Mouse (Mus musculus): ENCODE data around the gene Mlf1. TPM values are rescaled to one million over a fixed set of nuclear protein-coding genes. Genes with fewer than 3 reads are reported as not detected.

The Mlf1 gene
- polyA plus RNA-seq, 1 experiment from 2014 or later, result 116 TPM

DNA sequence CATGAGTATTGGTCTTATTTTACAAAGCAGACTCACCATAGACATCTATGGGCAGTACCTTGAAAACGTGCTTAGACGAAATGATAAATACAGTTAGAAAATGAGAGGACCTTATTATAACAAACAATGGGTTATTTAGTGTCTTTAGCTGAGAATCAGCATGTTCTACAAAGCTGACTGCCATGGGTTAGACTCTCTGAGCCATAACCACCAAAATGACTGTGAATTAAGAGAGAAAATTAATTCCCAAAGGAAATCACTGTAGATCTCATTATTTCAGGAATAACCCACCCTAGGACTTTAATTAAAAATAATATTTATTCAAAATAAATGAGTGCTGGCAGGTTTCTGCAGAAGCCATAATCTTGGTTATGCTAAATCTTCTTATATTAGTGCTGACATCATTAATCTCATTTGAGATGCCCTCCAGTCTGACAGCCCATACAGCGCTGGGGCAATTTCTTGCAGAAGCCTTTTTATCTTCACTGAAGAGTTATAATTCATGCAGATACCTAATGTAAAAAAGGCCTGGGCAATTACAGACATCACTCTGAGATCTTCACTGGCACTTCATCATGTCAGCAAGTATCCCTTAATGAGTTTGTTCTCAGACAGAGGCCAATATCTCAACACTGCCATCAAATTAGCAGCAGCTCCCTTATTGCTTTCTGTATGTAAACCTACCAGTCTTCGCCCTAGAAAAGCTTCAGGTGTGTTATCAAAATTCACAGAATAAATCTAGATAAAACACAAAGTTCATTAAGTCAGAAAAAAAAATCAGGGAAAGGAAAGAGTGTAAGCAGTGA lies 7.6 kb upstream of the Mlf1 start:
- no peak overlapping the region for H3K27ac ChIP-seq (ENCODE audit: poor library complexity, severe bottlenecking)
- H3K9ac ChIP-seq, result no peak overlapping the region
- WGBS, result 67% methylated on average over 4 of the region's 4 CpGs
- no peaks in the 10 kb centered on the region for H3K36me3 ChIP-seq
- ATAC-seq (ENCODE audit: insufficient number of reproducible peaks, low FRiP score), result no peak
- peaks cover 11% of the 10 kb centered on the region for H3K4me1 ChIP-seq (replicated peaks)
- no peak overlapping the region for H3K4me3 ChIP-seq
- no peak overlapping the region for H3K4me2 ChIP-seq
- 0 out of 2 replicates have a peak, but pooled peaks cover 3% of the 10 kb centered on the region for H3K9me3 ChIP-seq (replicated peaks)
- no peaks in the 10 kb centered on the region for H3K27me3 ChIP-seq (replicated peaks)

- H3K4me3 ChIP-seq, result no peak overlapping the region
These were observed 6.4 kb upstream of the Mlf1 start for GRCm38 (mm10) chr3:67367481-67367880.

DNA sequence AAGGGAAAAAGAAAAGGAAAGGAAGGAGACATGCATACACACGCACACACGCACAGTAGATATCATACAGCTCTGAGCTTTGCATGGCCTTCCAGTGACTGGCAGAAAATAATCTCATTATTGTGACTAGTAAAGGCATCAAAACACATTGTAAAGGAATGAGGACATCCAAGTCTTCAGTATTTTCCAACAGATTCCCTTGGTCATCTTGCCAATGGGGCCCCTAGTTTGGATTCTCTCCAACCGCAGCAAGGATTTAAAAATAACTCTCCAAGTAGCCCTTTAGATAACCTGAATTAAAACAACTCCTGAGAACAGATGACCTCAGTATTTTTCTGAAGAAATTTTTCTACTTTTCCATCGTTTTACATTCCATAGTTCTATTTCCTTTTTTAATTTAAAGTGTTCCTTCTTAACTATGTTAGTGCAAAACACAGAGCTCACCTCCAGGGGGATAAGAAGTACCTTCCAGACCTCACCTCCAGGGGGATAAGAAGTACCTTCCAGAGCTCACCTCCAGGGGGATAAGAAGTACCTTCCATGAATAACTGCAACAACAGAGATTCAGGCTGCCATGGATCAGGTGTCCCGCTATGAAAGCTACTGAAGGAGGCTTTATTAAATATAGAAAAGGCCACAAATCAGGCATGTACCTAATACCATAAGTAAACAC lies 4.4 kb upstream of the Mlf1 start:
- no peak for ATAC-seq (ENCODE audit: insufficient number of reproducible peaks, low FRiP score)
- WGBS, result 61% methylated on average over 5 of the region's 5 CpGs
- Histone ChIP-seq H3K36me3 (no peaks in the 10 kb centered on the region), H3K27ac (ENCODE audit: poor library complexity, severe bottlenecking) (0 out of 2 replicates have a peak overlapping the region, but pooled peaks have one; percentile 39), H3K4me2 (no peak overlapping the region), H3K27me3 (replicated peaks) (no peaks in the 10 kb centered on the region), H3K4me1 (replicated peaks) (peaks cover 22% of the 10 kb centered on the region), H3K9me3 (replicated peaks) (0 out of 2 replicates have a peak, but pooled peaks cover 3% of the 10 kb centered on the region), H3K9ac (no peak overlapping the region), H3K4me3 (no peak overlapping the region)

More at GRCm38 (mm10) chr3:67367481-67367880, 6.4 kb upstream of the Mlf1 start:
- H3K9ac ChIP-seq, result no peak overlapping the region
- no peaks in the 10 kb centered on the region for H3K36me3 ChIP-seq
- no peak overlapping the region for H3K4me2 ChIP-seq
- no peak for ATAC-seq (ENCODE audit: insufficient number of reproducible peaks, low FRiP score)
- H3K27me3 ChIP-seq (replicated peaks), result no peaks in the 10 kb centered on the region
- no peak overlapping the region for H3K27ac ChIP-seq (ENCODE audit: poor library complexity, severe bottlenecking)
- 77% methylated on average over 6 of the region's 6 CpGs for WGBS
- peaks cover 15% of the 10 kb centered on the region for H3K4me1 ChIP-seq (replicated peaks)
- 0 out of 2 replicates have a peak, but pooled peaks cover 3% of the 10 kb centered on the region for H3K9me3 ChIP-seq (replicated peaks)

DNA sequence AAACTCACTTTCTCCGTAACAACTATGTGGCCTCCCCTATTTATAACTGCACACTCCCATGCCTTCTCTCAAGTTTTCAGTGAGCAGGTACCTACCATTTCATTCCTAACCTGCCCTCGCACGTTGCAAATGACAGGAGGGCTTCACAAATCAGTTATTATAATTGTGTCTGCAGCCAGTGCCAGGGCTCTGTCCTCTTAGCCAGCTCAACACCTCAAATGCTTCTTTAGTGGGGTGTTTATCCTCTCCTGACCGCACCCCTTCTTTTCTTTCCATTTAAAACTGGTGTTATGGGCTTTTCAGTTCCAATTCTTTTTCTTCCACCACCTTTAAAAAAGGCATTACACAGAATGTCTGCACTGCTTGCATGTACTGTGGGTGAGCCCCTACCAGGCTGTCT lies 1.7 kb upstream of the Mlf1 start:
- no peak overlapping the region for H3K4me2 ChIP-seq
- H3K9me3 ChIP-seq (replicated peaks), result 0 out of 2 replicates have a peak, but pooled peaks cover 3% of the 10 kb centered on the region
- H3K9ac ChIP-seq, result no peak overlapping the region
- H3K4me1 ChIP-seq (replicated peaks), result peaks cover 22% of the 10 kb centered on the region
- H3K36me3 ChIP-seq, result no peaks in the 10 kb centered on the region
- peak overlapping the region; percentile 32; the same call in 1 of the 2 replicates for H3K27ac ChIP-seq (ENCODE audit: poor library complexity, severe bottlenecking)
- H3K27me3 ChIP-seq (replicated peaks), result no peaks in the 10 kb centered on the region
- ATAC-seq (ENCODE audit: insufficient number of reproducible peaks, low FRiP score), result no peak
- no peak overlapping the region for H3K4me3 ChIP-seq
- WGBS, result 55% methylated on average over 4 of the region's 4 CpGs

- H3K36me3 ChIP-seq, result no peaks in the 10 kb centered on the region
- no peaks in the 10 kb centered on the region for H3K27me3 ChIP-seq (replicated peaks)
- no peak for ATAC-seq (ENCODE audit: insufficient number of reproducible peaks, low FRiP score)
- H3K9ac ChIP-seq, result no peak overlapping the region
- peak overlapping the region; percentile 32 for H3K27ac ChIP-seq (ENCODE audit: poor library complexity, severe bottlenecking)
- no peak overlapping the region for H3K4me2 ChIP-seq
- peaks cover 22% of the 10 kb centered on the region for H3K4me1 ChIP-seq (replicated peaks)
- H3K4me3 ChIP-seq, result no peak overlapping the region
- WGBS, result 34% methylated on average over 5 of the region's 5 CpGs
- 0 out of 2 replicates have a peak, but pooled peaks cover 3% of the 10 kb centered on the region for H3K9me3 ChIP-seq (replicated peaks)
These were observed 1.1 kb upstream of the Mlf1 start for GRCm38 (mm10) chr3:67372781-67373180.

GRCm38 (mm10) chr3:67374360-67374778 lies 472 bp downstream of the Mlf1 start:
- no peaks in the 10 kb centered on the region for H3K36me3 ChIP-seq
- ATAC-seq (ENCODE audit: insufficient number of reproducible peaks, low FRiP score), result no peak
- no peaks in the 10 kb centered on the region for H3K9me3 ChIP-seq (replicated peaks)
- WGBS, result 35% methylated on average over 7 of the region's 7 CpGs
- H3K9ac ChIP-seq, result peak overlapping the region; percentile 72
- no peak overlapping the region for H3K27ac ChIP-seq (ENCODE audit: poor library complexity, severe bottlenecking)
- H3K4me2 ChIP-seq, result peak overlapping the region; percentile 78
- no peaks in the 10 kb centered on the region for H3K27me3 ChIP-seq (replicated peaks)
- peaks cover 14% of the 10 kb centered on the region for H3K4me1 ChIP-seq (replicated peaks)
- H3K4me3 ChIP-seq, result peak overlapping the region; percentile 68

- H3K4me1 ChIP-seq (replicated peaks), result peaks cover 14% of the 10 kb centered on the region
- no peak for ATAC-seq (ENCODE audit: insufficient number of reproducible peaks, low FRiP score)
- no peaks in the 10 kb centered on the region for H3K9me3 ChIP-seq (replicated peaks)
- WGBS, result 29% methylated on average over 3 of the region's 3 CpGs
- peak within 1 kb of the TSS; percentile 78 for H3K4me2 ChIP-seq
- H3K36me3 ChIP-seq, result no peaks in the 10 kb centered on the region
- H3K27me3 ChIP-seq (replicated peaks), result no peaks in the 10 kb centered on the region
- H3K9ac ChIP-seq, result peak within 1 kb of the TSS; percentile 72
- no peak within 1 kb of the TSS for H3K27ac ChIP-seq (ENCODE audit: poor library complexity, severe bottlenecking)
- peak within 1 kb of the TSS; percentile 68 for H3K4me3 ChIP-seq
These were observed 1.2 kb downstream of the Mlf1 start, which contains the start of gene Gm17402 for GRCm38 (mm10) chr3:67375063-67375462. Gene Gm17402, minus strand, starts transcription at chr3:67375163.

DNA sequence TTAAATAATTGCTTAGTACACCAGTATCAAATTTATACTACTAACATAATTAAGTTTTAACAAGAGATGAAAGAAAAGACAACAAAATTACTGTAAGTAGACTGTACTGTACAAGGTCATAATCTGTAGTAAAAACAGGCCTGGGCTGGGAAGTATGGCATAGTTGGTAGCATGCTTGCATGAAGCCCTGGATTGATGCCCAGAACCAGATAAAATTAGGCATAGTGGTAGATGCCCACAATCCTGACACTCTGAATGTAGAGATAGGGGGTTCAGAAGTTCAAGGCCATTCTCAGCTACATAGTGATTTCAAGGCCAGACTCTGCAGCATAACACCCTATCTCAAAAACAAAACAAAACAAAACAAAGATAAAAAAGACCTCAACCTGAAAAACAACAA lies 4.3 kb downstream of the Mlf1 start:
- no peaks in the 10 kb centered on the region for H3K27me3 ChIP-seq (replicated peaks)
- H3K9ac ChIP-seq, result no peak overlapping the region
- no peak overlapping the region for H3K4me3 ChIP-seq
- no peaks in the 10 kb centered on the region for H3K36me3 ChIP-seq
- no peak overlapping the region for H3K27ac ChIP-seq (ENCODE audit: poor library complexity, severe bottlenecking)
- no peaks in the 10 kb centered on the region for H3K9me3 ChIP-seq (replicated peaks)
- ATAC-seq (ENCODE audit: insufficient number of reproducible peaks, low FRiP score), result no peak
- H3K4me2 ChIP-seq, result no peak overlapping the region
- peaks cover 2% of the 10 kb centered on the region; the same call in 1 of the 2 replicates for H3K4me1 ChIP-seq (replicated peaks)

GRCm38 (mm10) chr3:67429338-67429998 lies 55.6 kb downstream of the Mlf1 start:
- peak overlapping the region; percentile 98 for H3K4me3 ChIP-seq
- H3K9me3 ChIP-seq (replicated peaks), result peaks cover 12% of the 10 kb centered on the region
- WGBS, result 36% methylated on average over 8 of the region's 8 CpGs
- peaks cover 8% of the 10 kb centered on the region for H3K4me1 ChIP-seq (replicated peaks)
- peak overlapping the region; percentile 86 for H3K4me2 ChIP-seq
- ATAC-seq (ENCODE audit: insufficient number of reproducible peaks, low FRiP score), result peak; percentile 55
- 0 out of 2 replicates have a peak overlapping the region, but pooled peaks have one; percentile 93 for H3K9ac ChIP-seq
- H3K27ac ChIP-seq (ENCODE audit: poor library complexity, severe bottlenecking), result no peak overlapping the region
- H3K27me3 ChIP-seq (replicated peaks), result no peaks in the 10 kb centered on the region
- H3K36me3 ChIP-seq, result peaks cover 28% of the 10 kb centered on the region

GRCm38 (mm10) chr3:67429999-67430380 lies 56.1 kb downstream of the Mlf1 start, which contains the start of gene Gfm1:
Gene Gfm1, plus strand, starts transcription at chr3:67430096.
- Histone ChIP-seq H3K27me3 (replicated peaks) (no peaks in the 10 kb centered on the region), H3K4me3 (peak within 1 kb of the TSS; percentile 98)
- peak; percentile 84 for ATAC-seq (ENCODE audit: insufficient number of reproducible peaks, low FRiP score)

GRCm38 (mm10) chr3:67434011-67434410 lies 60.1 kb downstream of the Mlf1 start:
- Histone ChIP-seq H3K36me3 (peaks cover 64% of the 10 kb centered on the region), H3K27ac (ENCODE audit: poor library complexity, severe bottlenecking) (no peak overlapping the region), H3K4me1 (replicated peaks) (peaks cover 8% of the 10 kb centered on the region), H3K4me3 (no peak overlapping the region), H3K4me2 (no peak overlapping the region), H3K9ac (no peak overlapping the region), H3K9me3 (replicated peaks) (no peaks in the 10 kb centered on the region), H3K27me3 (replicated peaks) (no peaks in the 10 kb centered on the region)
- no peak for ATAC-seq (ENCODE audit: insufficient number of reproducible peaks, low FRiP score)
- WGBS, result 89% methylated on average over 6 of the region's 6 CpGs

More at GRCm38 (mm10) chr3:67429999-67430380, 56.1 kb downstream of the Mlf1 start, which contains the start of gene Gfm1:
- peaks cover 30% of the 10 kb centered on the region for H3K36me3 ChIP-seq
- H3K27ac ChIP-seq (ENCODE audit: poor library complexity, severe bottlenecking), result peak within 1 kb of the TSS; percentile 29; the same call in 1 of the 2 replicates
- H3K4me1 ChIP-seq (replicated peaks), result peaks cover 8% of the 10 kb centered on the region
- peaks cover 12% of the 10 kb centered on the region for H3K9me3 ChIP-seq (replicated peaks)
- peak within 1 kb of the TSS; percentile 93 for H3K9ac ChIP-seq
- under 1% methylated on average over 24 of the region's 24 CpGs for WGBS
- H3K4me2 ChIP-seq, result peak within 1 kb of the TSS; percentile 86

Measured in heart, embryonic 12.5 days (tissue).